Mouse (Mus musculus) 3134 (cell line): Measurements from ENCODE around the gene Gm29427.

Source experiments
- DNase-seq: peaks from one replicate; pipeline ENCODE4 v3.0.0-alpha.2; 2011; ENCODE audit warnings: low spot score; ENCODE audit not compliant: insufficient read length; ENCODE audit errors: extremely low read depth

The Gm29427 gene

GRCm38 (mm10) chr1:130732706-130733658, 17.4 kb upstream of the Gm29427 start:
- no peak for DNase-seq

- no peak for DNase-seq
These were observed 16.2 kb upstream of the Gm29427 start, which contains the start of gene AA986860 for GRCm38 (mm10) chr1:130731741-130732337. Gene AA986860, plus strand, starts transcription at chr1:130731976.

GRCm38 (mm10) chr1:130729153-130729552, 13.6 kb upstream of the Gm29427 start, which contains the start of gene Pfkfb2:
Gene Pfkfb2, minus strand, starts transcription at chr1:130729253.
- DNase-seq, result no peak

GRCm38 (mm10) chr1:130728708-130729107, 13.1 kb upstream of the Gm29427 start:
- DNase-seq, result no peak

- DNase-seq, result no peak
These were observed 12.5 kb upstream of the Gm29427 start for GRCm38 (mm10) chr1:130728070-130728469.

GRCm38 (mm10) chr1:130726396-130726795, 10.8 kb upstream of the Gm29427 start:
- no peak for DNase-seq

GRCm38 (mm10) chr1:130724206-130724605, 8.6 kb upstream of the Gm29427 start:
- DNase-seq, result no peak

GRCm38 (mm10) chr1:130717291-130717871, 1.8 kb upstream of the Gm29427 start, which contains the start of gene Yod1:
Gene Yod1, plus strand, starts transcription at chr1:130717327.
- peak; percentile 92 for DNase-seq

GRCm38 (mm10) chr1:130716513-130717290, 1.1 kb upstream of the Gm29427 start:
- DNase-seq, result peak; percentile 90

GRCm38 (mm10) chr1:130716218-130716512, 566 bp upstream of the Gm29427 start:
- DNase-seq, result no peak

- DNase-seq, result no peak
These were observed 1.6 kb downstream of the Gm29427 start for GRCm38 (mm10) chr1:130714046-130714445.

- DNase-seq, result no peak
These were observed 5.1 kb downstream of the Gm29427 start for GRCm38 (mm10) chr1:130710283-130711080.

GRCm38 (mm10) chr1:130703613-130704012, 12.0 kb downstream of the Gm29427 start:
- no peak for DNase-seq

- no peak for DNase-seq
These were observed 13.6 kb downstream of the Gm29427 start for GRCm38 (mm10) chr1:130701976-130702375.

- no peak for DNase-seq
These were observed 15.5 kb downstream of the Gm29427 start for GRCm38 (mm10) chr1:130699937-130700633.

GRCm38 (mm10) chr1:130698601-130699000, 17.0 kb downstream of the Gm29427 start:
- DNase-seq, result no peak

GRCm38 (mm10) chr1:130683905-130684304, 31.7 kb downstream of the Gm29427 start:
- DNase-seq, result no peak

GRCm38 (mm10) chr1:130681656-130682413, 33.8 kb downstream of the Gm29427 start:
- no peak for DNase-seq

GRCm38 (mm10) chr1:130681075-130681474, 34.5 kb downstream of the Gm29427 start:
- DNase-seq, result no peak
